Mouse (Mus musculus): ENCODE data around the gene Olah.
A peak's percentile ranks its signal among the peaks of the same experiment; 100 is the strongest.

Gene Olah

GRCm38 (mm10) chr2:3348919-3349318, 48.1 kb downstream of the Olah start:
- peak in 1 of 2 experiments; percentile 6 for DNase-seq

- DNase-seq, result no peak
Measured at GRCm38 (mm10) chr2:3348422-3348821, 48.6 kb downstream of the Olah start.

GRCm38 (mm10) chr2:3335611-3336301, 61.3 kb downstream of the Olah start, which contains the start of gene Acbd7:
TSS of gene Acbd7 (plus strand) at chr2:3336168.
- DNase-seq, result peak; percentile 68 to 69

- no peak for DNase-seq
Measured at GRCm38 (mm10) chr2:3333761-3334160, 63.2 kb downstream of the Olah start.

GRCm38 (mm10) chr2:3332484-3333242, 64.3 kb downstream of the Olah start, which contains the start of gene Rpp38:
TSS of gene Rpp38 (minus strand) at chr2:3332643.
- peak; percentile 98 to 99 for DNase-seq

GRCm38 (mm10) chr2:3332056-3332455, 65.0 kb downstream of the Olah start:
- DNase-seq, result no peak

- no peak for DNase-seq
Measured at GRCm38 (mm10) chr2:3331071-3331703, 65.8 kb downstream of the Olah start.

GRCm38 (mm10) chr2:3327351-3327750, 69.7 kb downstream of the Olah start:
- DNase-seq, result peak; percentile 54 to 70

GRCm38 (mm10) chr2:3326547-3326946, 70.5 kb downstream of the Olah start:
- peak in 1 of 2 experiments; percentile 9 for DNase-seq

GRCm38 (mm10) chr2:3324381-3325130, 72.5 kb downstream of the Olah start:
- no peak for DNase-seq

GRCm38 (mm10) chr2:3323132-3323531, 73.9 kb downstream of the Olah start:
- peak in 1 of 2 experiments; percentile 5 for DNase-seq

- no peak for DNase-seq
Measured at GRCm38 (mm10) chr2:3305426-3306025, 91.5 kb downstream of the Olah start.

GRCm38 (mm10) chr2:3295826-3296225, 101.2 kb downstream of the Olah start:
- DNase-seq, result no peak

- DNase-seq, result no peak
Measured at GRCm38 (mm10) chr2:3292170-3292569, 104.8 kb downstream of the Olah start.
